Mouse (Mus musculus) kidney, adult 2 months (tissue): Measurements from ENCODE around the gene Fndc9.

ENCODE experiments used
- CTCF ChIP-seq: fragments of 200-500 bp; conservative IDR thresholded peaks from 2 replicates; pipeline ENCODE4 v1.5.1; 2011; ENCODE audit warnings: low read depth, mild to moderate bottlenecking, control low read depth, low read length, moderate library complexity, mixed read lengths; ENCODE audit not compliant: insufficient read depth, insufficient read length
- POLR2A ChIP-seq: fragments of 200-500 bp; IDR thresholded peaks from one replicate; pipeline ENCODE4 v1.6.1; 2011; ENCODE audit warnings: low read depth, low read length, control low read depth

GRCm38 (mm10) chr11:46276778-46277177, 41.4 kb downstream of the Fndc9 start:
- no peak for TF ChIP-seq POLR2A
- peak; percentile 56 for TF ChIP-seq CTCF
